Mouse (Mus musculus) urinary bladder, postnatal 0 days (tissue): ENCODE results near the gene Pdk1. TPM values are rescaled to one million over a fixed set of nuclear protein-coding genes. Genes with fewer than 3 reads are reported as not detected.

Source experiments
- polyA plus RNA-seq: library from polyadenylated mRNA; unstranded; fragments of >200 nt; fragmentation: Nextera tagmentation; extraction: Ambion mirVana; gene quantifications from 2 replicates; pipeline ENCODE4 v1.2.1, GENCODE M21; 2015

Pdk1 gene
- polyA plus RNA-seq: 32.8 and 46.2 TPM in 2 replicates

GRCm38 (mm10) chr2:71872801-71873443 lies at the start of gene Pdk1:
Gene Pdk1 (plus strand): TSS chr2:71873224.

Other genes starting within 250 kb of the Pdk1 start
- gene Itga6, start 127.6 kb upstream of the Pdk1 start, polyA plus RNA-seq: 20.1 and 22.8 TPM in 2 replicates
- 1.4 and 1.9 TPM in 2 replicates for gene Rapgef4, start 108.0 kb downstream of the Pdk1 start, polyA plus RNA-seq